Comparison of ENCODE assay signal across 15 mouse cellular contexts in the genomic region with DNA sequence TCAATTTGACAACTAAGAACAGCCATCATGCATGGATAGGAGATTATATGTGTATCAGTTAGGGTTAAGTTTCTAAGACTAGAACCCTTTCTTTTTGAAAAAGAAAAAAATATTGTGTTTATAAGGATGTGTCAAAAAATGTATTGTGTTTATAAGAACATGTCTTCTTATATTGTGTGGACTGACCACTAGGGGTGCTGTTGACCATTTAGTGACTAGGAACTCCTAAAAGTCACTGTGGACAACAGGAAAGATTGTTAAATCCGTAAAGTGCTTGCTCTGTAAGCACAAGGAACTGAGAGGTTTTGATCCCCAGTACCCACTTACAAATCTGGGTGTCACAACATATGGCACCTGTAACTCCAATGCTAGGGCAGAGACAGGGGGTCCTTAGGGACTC.
DNase-seq lines count a peak whose midpoint lies in the region; ATAC-seq and TF ChIP-seq lines count a peak whose summit lies in the region.
"Had no signal": no experiment of that assay in that cellular context is flagged by ENCODE, and none has a peak within 500 bp of the region (broad histone marks: within the 10 kb centered on the region; RNA-seq: fewer than 3 reads in every experiment).

No protein-coding gene starts in this region.

- H3K36me3 ChIP-seq in splenic B cell, adult 2 months (ENCODE audit: control insufficient read depth, insufficient read depth, low read length, poor library complexity, severe bottlenecking): no peaks in the 10 kb centered on the region
- no peaks in the 10 kb centered on the region for H3K36me3 ChIP-seq in midbrain, embryonic 14.5 days (ENCODE audit: control insufficient read depth, insufficient read depth, low read length)
- H3K36me3 ChIP-seq: heart, embryonic 15.5 days had no signal

- H3K27ac ChIP-seq in gastrocnemius, adult 2 months: no peak overlapping the region
- no peak overlapping the region for H3K27ac ChIP-seq in midbrain, embryonic 14.5 days (replicated peaks; ENCODE audit: low read depth, low read length)
- H3K27ac ChIP-seq: heart, embryonic 15.5 days had no signal

- ATAC-seq in midbrain, embryonic 14.5 days (ENCODE audit: low FRiP score, low TSS enrichment): no peak

- H3K9ac ChIP-seq in midbrain, embryonic 14.5 days (replicated peaks; ENCODE audit: low read length): no peak overlapping the region
- H3K9ac ChIP-seq: heart, embryonic 15.5 days had no signal

- H3K4me2 ChIP-seq in midbrain, embryonic 14.5 days (ENCODE audit: low read length): no peak overlapping the region
- H3K4me2 ChIP-seq: heart, embryonic 15.5 days had no signal

- no peak overlapping the region for H3K4me3 ChIP-seq in gastrocnemius, adult 2 months
- no peak overlapping the region for H3K4me3 ChIP-seq in midbrain, embryonic 14.5 days (replicated peaks; ENCODE audit: low read depth, low read length)
- H3K4me3 ChIP-seq: heart, embryonic 15.5 days had no signal

- no peaks in the 10 kb centered on the region for H3K27me3 ChIP-seq in splenic B cell, adult 2 months (ENCODE audit: control insufficient read depth, insufficient read depth, low read length, poor library complexity, severe bottlenecking)
- no peaks in the 10 kb centered on the region for H3K27me3 ChIP-seq in midbrain, embryonic 14.5 days (ENCODE audit: control insufficient read depth, insufficient read depth, low read length)
- H3K27me3 ChIP-seq: heart, embryonic 15.5 days had no signal

- no peaks in the 10 kb centered on the region for H3K9me3 ChIP-seq in midbrain, embryonic 14.5 days (ENCODE audit: control insufficient read depth, low read length)
- H3K9me3 ChIP-seq: heart, embryonic 15.5 days had no signal

- intact Hi-C loops in gastrocnemius, adult 2 months (cut with DNase I): loop anchor here (10.0 kb wide), 1 partner anchor 168 kb away; the partner anchor contains the start of gene Fndc1

- no peaks in the 10 kb centered on the region for H3K4me1 ChIP-seq in midbrain, embryonic 14.5 days (ENCODE audit: control insufficient read depth, insufficient read depth, low read length)
- H3K4me1 ChIP-seq: heart, embryonic 15.5 days had no signal

- peak; percentile 49 for TF ChIP-seq CTCF in gastrocnemius, adult 2 months (IDR thresholded peaks at IDR 0.05)

- 72% methylated on average over 1 of the region's 1 CpGs for WGBS in midbrain, embryonic 14.5 days

- DNase-seq in gastrocnemius, adult 2 months: no peak
- no peak for DNase-seq in gastrocnemius, adult 18-20 months (ENCODE audit: low spot score)
- peak; percentile 25 for DNase-seq in lung, postnatal 14 days
- DNase-seq in lung, postnatal 25 days (ENCODE audit: low spot score): no peak
- DNase-seq in ZHBTc4 (ENCODE audit: low read depth, low spot score): peak; percentile 61
- peak; percentile 2 for DNase-seq in splenic B cell, adult 2 months (ENCODE audit: low read depth, low spot score)
- no peak for DNase-seq in midbrain, embryonic 14.5 days
- no peak for DNase-seq in adrenal gland, adult 18-20 months (ENCODE audit: low spot score in 2 of 2)
- DNase-seq: adrenal gland, postnatal 36 days; cerebellum, adult 2 months; kidney, adult 8-10 months; layer of hippocampus, postnatal 36 days; spleen, adult 18-20 months; thymus, postnatal 25 days had no signal

Comparison
In these comparisons a context has a peak if more than half of its experiments do, and no peak if none do; other contexts are left out.
1. DNase-seq: peak in lung, postnatal 14 days (single experiment), ZHBTc4 (single experiment) and splenic B cell, adult 2 months (single experiment); none in gastrocnemius, adult 2 months (single experiment), gastrocnemius, adult 18-20 months (single experiment), lung, postnatal 25 days (single experiment), midbrain, embryonic 14.5 days (single experiment) and adrenal gland, adult 18-20 months (0 of 2).